Mouse (Mus musculus): ENCODE results near the gene Il5. TPM values are rescaled to one million over a fixed set of nuclear protein-coding genes. Genes with fewer than 3 reads are reported as not detected.

Gene Il5
- polyA plus RNA-seq, 1 experiment: 0.15 TPM

GRCm38 (mm10) chr11:53736771-53737572, 16.4 kb downstream of the Il5 start:
- no peak overlapping the region for H3K27ac ChIP-seq (ENCODE audit: insufficient read depth, low read length)
- no peak overlapping the region for H3K4me3 ChIP-seq (ENCODE audit: insufficient read depth, low read length)
- TF ChIP-seq CTCF (IDR thresholded peaks at IDR 0.05; ENCODE audit: extremely low read depth, insufficient read depth, low read length): peak; percentile 52
- no peak for TF ChIP-seq POLR2A (IDR thresholded peaks at IDR 0.05; ENCODE audit: extremely low read depth, insufficient read depth, low read length)
- H3K4me1 ChIP-seq (ENCODE audit: control insufficient read depth, insufficient read depth, low read length): no peaks in the 10 kb centered on the region

- H3K4me1 ChIP-seq (ENCODE audit: control insufficient read depth, insufficient read depth, low read length): no peaks in the 10 kb centered on the region
- H3K27ac ChIP-seq (ENCODE audit: insufficient read depth, low read length): no peak overlapping the region
- TF ChIP-seq POLR2A (IDR thresholded peaks at IDR 0.05; ENCODE audit: extremely low read depth, insufficient read depth, low read length) (no peak), CTCF (IDR thresholded peaks at IDR 0.05; ENCODE audit: extremely low read depth, insufficient read depth, low read length) (peak; percentile 51; the same call in 1 of the 2 replicates)
- no peak overlapping the region for H3K4me3 ChIP-seq (ENCODE audit: insufficient read depth, low read length)
Observed at GRCm38 (mm10) chr11:53737573-53737946, 17.0 kb downstream of the Il5 start.

- Histone ChIP-seq H3K4me1 (ENCODE audit: control insufficient read depth, insufficient read depth, low read length) (no peaks in the 10 kb centered on the region), H3K4me3 (ENCODE audit: insufficient read depth, low read length) (no peak overlapping the region), H3K27ac (ENCODE audit: insufficient read depth, low read length) (no peak overlapping the region)
- TF ChIP-seq CTCF (IDR thresholded peaks at IDR 0.05; ENCODE audit: extremely low read depth, insufficient read depth, low read length) (peak; percentile 19; the same call in 1 of the 2 replicates), POLR2A (IDR thresholded peaks at IDR 0.05; ENCODE audit: extremely low read depth, insufficient read depth, low read length) (no peak)
Observed at GRCm38 (mm10) chr11:53742353-53742752, 21.8 kb downstream of the Il5 start.

- Histone ChIP-seq H3K4me1 (ENCODE audit: control insufficient read depth, insufficient read depth, low read length) (no peaks in the 10 kb centered on the region), H3K4me3 (ENCODE audit: insufficient read depth, low read length) (no peak overlapping the region), H3K27ac (ENCODE audit: insufficient read depth, low read length) (no peak overlapping the region)
- TF ChIP-seq POLR2A (IDR thresholded peaks at IDR 0.05; ENCODE audit: extremely low read depth, insufficient read depth, low read length) (no peak), CTCF (IDR thresholded peaks at IDR 0.05; ENCODE audit: extremely low read depth, insufficient read depth, low read length) (no peak)
Observed at GRCm38 (mm10) chr11:53745260-53745659, 24.7 kb downstream of the Il5 start.

GRCm38 (mm10) chr11:53747985-53748384, 27.4 kb downstream of the Il5 start:
- H3K27ac ChIP-seq (ENCODE audit: insufficient read depth, low read length): no peak overlapping the region
- H3K4me3 ChIP-seq (ENCODE audit: insufficient read depth, low read length): no peak overlapping the region
- no peaks in the 10 kb centered on the region for H3K4me1 ChIP-seq (ENCODE audit: control insufficient read depth, insufficient read depth, low read length)
- TF ChIP-seq CTCF (IDR thresholded peaks at IDR 0.05; ENCODE audit: extremely low read depth, insufficient read depth, low read length) (no peak), POLR2A (IDR thresholded peaks at IDR 0.05; ENCODE audit: extremely low read depth, insufficient read depth, low read length) (no peak)

- Histone ChIP-seq H3K4me3 (ENCODE audit: insufficient read depth, low read length) (no peak overlapping the region), H3K27ac (ENCODE audit: insufficient read depth, low read length) (no peak overlapping the region), H3K4me1 (ENCODE audit: control insufficient read depth, insufficient read depth, low read length) (no peaks in the 10 kb centered on the region)
- no peak for TF ChIP-seq CTCF (IDR thresholded peaks at IDR 0.05; ENCODE audit: extremely low read depth, insufficient read depth, low read length)
Observed at GRCm38 (mm10) chr11:53748614-53749013, 28.0 kb downstream of the Il5 start.

- H3K4me1 ChIP-seq (ENCODE audit: control insufficient read depth, insufficient read depth, low read length): no peaks in the 10 kb centered on the region
- no peak overlapping the region for H3K4me3 ChIP-seq (ENCODE audit: insufficient read depth, low read length)
- H3K27ac ChIP-seq (ENCODE audit: insufficient read depth, low read length): no peak overlapping the region
- TF ChIP-seq POLR2A (IDR thresholded peaks at IDR 0.05; ENCODE audit: extremely low read depth, insufficient read depth, low read length): no peak
- TF ChIP-seq CTCF (IDR thresholded peaks at IDR 0.05; ENCODE audit: extremely low read depth, insufficient read depth, low read length): no peak
Observed at GRCm38 (mm10) chr11:53749306-53749705, 28.7 kb downstream of the Il5 start.

GRCm38 (mm10) chr11:53749716-53750352, 29.2 kb downstream of the Il5 start:
- no peak for TF ChIP-seq POLR2A (IDR thresholded peaks at IDR 0.05; ENCODE audit: extremely low read depth, insufficient read depth, low read length)
- no peak for TF ChIP-seq CTCF (IDR thresholded peaks at IDR 0.05; ENCODE audit: extremely low read depth, insufficient read depth, low read length)
- Histone ChIP-seq H3K4me3 (ENCODE audit: insufficient read depth, low read length) (no peak overlapping the region), H3K4me1 (ENCODE audit: control insufficient read depth, insufficient read depth, low read length) (no peaks in the 10 kb centered on the region), H3K27ac (ENCODE audit: insufficient read depth, low read length) (no peak overlapping the region)

- no peak overlapping the region for H3K4me3 ChIP-seq (ENCODE audit: insufficient read depth, low read length)
- H3K27ac ChIP-seq (ENCODE audit: insufficient read depth, low read length): no peak overlapping the region
- no peaks in the 10 kb centered on the region for H3K4me1 ChIP-seq (ENCODE audit: control insufficient read depth, insufficient read depth, low read length)
- TF ChIP-seq POLR2A (IDR thresholded peaks at IDR 0.05; ENCODE audit: extremely low read depth, insufficient read depth, low read length): no peak
- TF ChIP-seq CTCF (IDR thresholded peaks at IDR 0.05; ENCODE audit: extremely low read depth, insufficient read depth, low read length): no peak
Observed at GRCm38 (mm10) chr11:53755011-53755595, 34.5 kb downstream of the Il5 start.

Data from cortical plate, adult 2 months (tissue).